Mouse (Mus musculus): ENCODE measurements around the gene Usp44. TPM values are rescaled to one million over a fixed set of nuclear protein-coding genes. Genes with fewer than 3 reads are reported as not detected.
A peak's percentile ranks its signal among the peaks of the same experiment; 100 is the strongest.

Usp44 gene
- total RNA-seq, 2 experiments from 2014 or later = not detected

DNA sequence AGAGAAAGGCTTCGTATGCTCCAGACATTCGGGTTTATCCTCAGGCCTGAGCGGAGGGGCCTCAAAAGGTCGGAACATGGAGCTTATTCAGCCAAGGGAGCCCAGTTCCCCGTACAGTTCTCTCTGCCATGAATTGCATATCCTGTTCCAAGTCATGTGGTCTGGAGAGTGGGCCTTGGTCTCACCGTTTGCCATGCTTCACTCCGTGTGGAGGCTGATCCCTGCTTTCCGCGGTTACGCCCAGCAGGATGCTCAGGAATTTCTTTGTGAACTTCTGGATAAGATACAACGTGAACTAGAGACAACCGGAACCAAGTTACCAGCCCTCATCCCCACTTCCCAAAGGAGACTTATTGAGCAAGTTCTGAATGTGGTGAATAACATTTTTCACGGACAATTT is 15.4 kb downstream of the Usp44 start:
- no peak for DNase-seq

- no peak for DNase-seq
Observed at GRCm38 (mm10) chr10:93855126-93855525, 23.8 kb downstream of the Usp44 start.

- DNase-seq = no peak
Observed at GRCm38 (mm10) chr10:93856095-93856494, 24.7 kb downstream of the Usp44 start.

- DNase-seq = no peak
Observed at GRCm38 (mm10) chr10:93868401-93868800, 37.0 kb downstream of the Usp44 start.

GRCm38 (mm10) chr10:93868886-93869285 is 37.5 kb downstream of the Usp44 start:
- DNase-seq = no peak

- DNase-seq = no peak
Observed at GRCm38 (mm10) chr10:93876772-93877171, 45.4 kb downstream of the Usp44 start.

DNA sequence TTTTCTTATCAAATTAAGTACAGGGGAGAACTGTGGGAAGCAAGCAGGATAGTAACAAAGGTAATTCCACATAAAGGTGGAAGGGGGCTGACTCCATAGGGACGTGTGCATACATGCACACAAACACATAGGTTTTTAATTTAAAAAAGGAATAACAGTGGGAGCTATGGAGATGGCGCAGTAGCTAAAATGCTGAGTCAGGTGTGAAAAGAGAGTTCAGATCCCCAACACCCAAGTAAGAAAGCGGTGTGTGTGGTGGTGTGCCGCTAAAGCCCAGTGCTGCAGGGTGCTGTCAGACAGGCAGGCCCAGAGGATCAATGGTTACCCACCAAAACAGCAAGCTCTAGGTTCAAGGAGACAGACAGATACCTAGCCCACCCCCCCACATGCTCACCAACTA is 47.4 kb downstream of the Usp44 start:
- no peak for DNase-seq

DNA sequence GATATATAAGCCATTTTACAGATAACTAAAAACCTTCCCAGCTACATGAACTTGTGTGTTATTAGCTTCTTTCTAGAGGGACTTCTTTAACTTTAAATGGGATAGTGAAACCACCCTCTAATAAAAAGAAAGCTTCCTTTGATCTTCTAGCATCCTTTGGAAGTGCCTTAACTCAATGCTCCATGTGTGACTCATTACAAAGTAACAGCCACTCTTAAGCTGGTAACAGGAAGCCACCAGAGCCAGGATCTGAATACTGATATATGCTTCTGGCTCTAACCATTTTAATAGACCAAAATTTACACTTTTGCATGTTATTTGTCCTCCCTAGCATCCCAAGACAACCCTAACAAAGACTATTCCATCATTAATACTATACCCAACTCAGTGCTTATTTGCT is 50.6 kb downstream of the Usp44 start:
- no peak for DNase-seq

GRCm38 (mm10) chr10:93882738-93883364 is 51.5 kb downstream of the Usp44 start:
- no peak for DNase-seq

DNA sequence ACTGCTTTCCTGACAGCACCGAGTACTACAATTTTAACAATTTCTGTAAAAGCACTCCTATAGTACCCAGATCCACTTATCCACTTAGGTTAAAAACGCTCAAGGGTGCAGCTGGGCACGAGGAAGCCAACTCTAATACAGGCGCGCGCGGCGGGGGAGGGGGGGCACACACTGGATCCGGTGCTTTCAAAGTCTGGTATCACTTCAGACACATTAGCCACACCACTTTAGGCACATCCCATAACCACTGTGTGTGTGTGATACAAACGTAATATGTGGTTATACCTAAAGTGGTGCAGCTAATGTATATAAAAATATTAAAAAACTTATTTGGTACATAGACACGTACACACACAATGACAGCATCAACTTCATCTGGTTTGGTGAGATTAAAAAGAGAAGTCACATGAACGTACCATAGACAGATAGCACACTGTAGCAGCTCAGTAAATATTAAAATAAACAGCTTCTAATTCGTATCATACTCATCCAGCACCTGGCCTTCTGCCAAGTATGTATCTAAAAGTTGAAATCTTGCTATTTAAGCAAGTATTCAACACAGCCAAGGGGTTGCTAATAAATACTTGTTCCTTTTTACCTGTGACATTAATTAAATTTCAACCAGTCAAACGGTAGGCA is 54.6 kb downstream of the Usp44 start:
- DNase-seq = no peak

DNA sequence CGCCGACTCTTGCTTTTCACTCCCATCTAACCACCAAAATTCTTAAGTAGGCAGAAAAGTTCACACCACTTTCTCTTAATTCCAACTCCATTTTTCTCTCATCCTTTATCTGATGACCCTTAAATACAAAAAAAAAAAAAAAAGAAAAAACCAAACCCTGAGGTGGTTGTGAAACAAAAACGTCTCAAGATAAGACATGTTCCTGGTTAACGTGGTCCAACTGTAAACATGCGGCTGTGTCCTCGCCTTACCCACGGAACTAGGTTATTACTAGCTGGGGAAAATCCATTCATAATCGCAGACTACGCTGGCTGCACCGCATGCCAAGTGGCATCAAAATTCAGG is 57.2 kb downstream of the Usp44 start:
- DNase-seq = no peak

DNA sequence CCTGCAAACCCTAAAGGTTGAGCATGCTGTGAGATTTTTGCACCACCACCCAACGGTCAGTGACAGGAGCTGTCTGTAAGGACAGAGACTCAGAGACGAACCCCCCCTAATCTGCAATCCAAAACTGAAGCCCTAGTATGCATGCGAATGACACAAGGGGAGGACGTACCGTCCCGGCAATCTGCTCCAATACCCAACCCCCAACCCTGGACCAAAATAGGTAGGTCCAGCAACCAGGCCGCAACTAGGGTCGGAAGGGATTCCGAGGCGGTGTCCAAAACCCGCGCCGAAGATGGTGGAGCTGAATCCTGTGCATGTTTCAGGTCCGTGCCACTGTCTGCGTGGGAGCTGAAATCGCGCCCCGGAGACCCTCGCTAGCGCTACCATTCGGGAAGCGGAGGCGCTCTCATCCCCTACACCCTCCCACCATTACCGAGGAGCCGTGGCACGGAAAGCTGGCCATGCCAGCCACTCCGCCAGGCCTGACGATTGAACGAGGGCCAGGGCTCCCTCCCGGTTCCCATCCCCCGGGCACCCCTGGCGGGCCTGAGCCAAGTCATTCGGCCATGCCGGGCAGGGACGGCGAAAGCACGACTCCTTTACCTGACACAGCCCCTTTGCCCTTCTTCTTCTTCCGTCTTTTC is 57.7 kb downstream of the Usp44 start:
- peak; percentile 42 to 58 for DNase-seq

GRCm38 (mm10) chr10:93889579-93889950 is 58.2 kb downstream of the Usp44 start:
- peak; percentile 94 to 95 for DNase-seq

DNA sequence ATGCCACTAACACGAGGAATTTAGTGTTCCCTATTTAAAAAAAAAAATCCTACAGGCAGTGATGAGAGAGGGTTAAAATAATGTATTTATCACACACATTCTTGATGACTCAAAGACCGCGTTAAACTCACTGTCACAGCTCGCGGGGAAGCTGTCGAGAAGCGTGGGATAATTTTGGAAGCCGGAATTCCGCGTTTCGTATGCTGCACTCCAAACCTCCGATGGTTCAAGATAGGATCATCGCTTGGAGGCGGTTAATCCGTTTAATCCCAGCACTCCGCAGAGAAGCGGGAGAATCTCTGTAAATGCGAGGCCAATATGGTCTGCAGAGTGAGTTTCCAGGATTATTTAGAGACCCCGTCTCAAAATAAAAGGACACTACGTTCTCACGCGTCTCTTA is 58.6 kb downstream of the Usp44 start:
- no peak for DNase-seq

DNA sequence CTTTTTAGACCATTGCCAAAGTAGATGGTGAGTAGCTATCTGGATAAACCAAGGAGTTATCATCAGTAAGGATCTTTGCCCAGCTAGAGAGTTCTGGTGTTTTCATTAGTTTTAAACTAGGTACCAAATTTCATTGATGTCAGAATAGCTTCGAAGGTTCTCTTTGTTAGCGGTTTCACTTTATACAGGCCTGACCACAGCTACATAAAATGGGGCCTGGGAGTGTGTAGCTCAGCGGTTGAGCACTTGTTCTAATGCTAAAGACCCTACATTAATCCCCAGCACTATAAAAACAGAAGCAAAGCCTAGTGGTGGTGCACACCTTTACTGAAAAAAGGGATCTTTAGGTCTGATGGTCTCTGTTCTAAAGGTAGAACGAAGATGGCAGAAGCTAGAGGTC is 59.2 kb downstream of the Usp44 start:
- no peak for DNase-seq

DNA sequence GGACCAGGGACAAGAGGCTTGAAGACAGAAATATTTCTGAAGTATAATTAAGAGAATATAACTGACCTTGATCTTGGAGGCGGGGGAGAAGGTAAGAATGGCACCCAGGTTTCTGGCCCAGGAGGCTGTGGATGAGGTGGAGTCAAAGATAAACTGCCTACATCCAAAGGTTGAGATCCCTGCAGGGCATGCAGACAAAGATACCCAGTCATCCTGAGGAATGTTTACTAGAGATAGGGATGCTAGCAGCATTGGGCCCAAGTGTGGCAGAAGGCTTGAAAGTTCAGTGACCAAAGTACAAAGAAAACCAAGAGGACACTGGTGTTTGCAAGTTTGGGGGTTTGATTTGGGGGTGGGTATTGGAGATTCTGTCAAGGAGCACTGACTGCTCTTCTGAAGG is 59.7 kb downstream of the Usp44 start:
- no peak for DNase-seq

- no peak for DNase-seq
Observed at GRCm38 (mm10) chr10:93892551-93892950, 61.2 kb downstream of the Usp44 start.

- DNase-seq = no peak
Observed at GRCm38 (mm10) chr10:93897043-93897646, 65.8 kb downstream of the Usp44 start, which contains the start of gene Metap2. Gene Metap2, minus strand, starts transcription at chr10:93897093.

DNA sequence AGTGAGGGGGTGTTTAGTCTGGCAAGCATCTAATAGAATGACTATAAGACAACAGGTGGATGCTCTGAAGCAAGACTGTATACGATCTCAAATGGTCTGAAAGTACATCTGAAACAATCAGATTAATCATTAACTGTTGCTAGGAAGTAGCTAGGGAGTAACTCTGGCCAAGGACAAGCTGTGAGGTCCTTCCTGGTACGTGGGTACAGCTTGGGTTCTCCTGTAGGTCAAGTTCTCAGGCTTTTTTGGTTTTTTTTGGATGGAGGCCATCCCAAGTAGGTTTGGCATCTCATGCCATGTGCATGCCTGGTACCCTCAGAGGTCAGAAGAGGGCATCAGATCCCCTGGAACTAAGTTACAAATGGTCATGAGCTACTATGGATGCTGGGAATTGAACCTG is 67.9 kb downstream of the Usp44 start:
- DNase-seq = no peak

- no peak for DNase-seq
Observed at GRCm38 (mm10) chr10:93899907-93900306, 68.6 kb downstream of the Usp44 start.

- no peak for DNase-seq
Observed at GRCm38 (mm10) chr10:93907376-93907775, 76.0 kb downstream of the Usp44 start.
